Mouse (Mus musculus): ENCODE measurements around the gene Fam210b.

Fam210b gene

DNA sequence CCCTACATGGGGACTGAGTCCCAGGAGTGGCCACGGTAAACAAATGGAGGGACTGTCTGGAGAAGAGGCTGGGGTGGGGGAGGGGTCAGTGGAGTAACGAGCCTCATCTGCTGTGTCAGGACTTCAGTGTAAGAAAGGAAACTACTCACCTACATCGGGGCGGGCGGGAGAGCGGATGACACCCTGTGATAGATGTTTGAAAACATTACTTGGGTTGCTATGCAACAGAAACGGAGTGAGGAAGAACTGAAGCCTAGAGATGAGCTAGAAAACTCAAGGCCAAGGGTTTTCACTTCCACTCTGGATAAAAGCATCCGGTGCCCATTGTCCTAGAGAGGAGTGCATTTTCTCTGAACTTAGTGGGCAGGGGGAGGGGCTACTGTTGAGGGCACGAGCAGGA lies 54.5 kb downstream of the Fam210b start:
- intact Hi-C loops (cut with DNase I) = no loop called here

DNA sequence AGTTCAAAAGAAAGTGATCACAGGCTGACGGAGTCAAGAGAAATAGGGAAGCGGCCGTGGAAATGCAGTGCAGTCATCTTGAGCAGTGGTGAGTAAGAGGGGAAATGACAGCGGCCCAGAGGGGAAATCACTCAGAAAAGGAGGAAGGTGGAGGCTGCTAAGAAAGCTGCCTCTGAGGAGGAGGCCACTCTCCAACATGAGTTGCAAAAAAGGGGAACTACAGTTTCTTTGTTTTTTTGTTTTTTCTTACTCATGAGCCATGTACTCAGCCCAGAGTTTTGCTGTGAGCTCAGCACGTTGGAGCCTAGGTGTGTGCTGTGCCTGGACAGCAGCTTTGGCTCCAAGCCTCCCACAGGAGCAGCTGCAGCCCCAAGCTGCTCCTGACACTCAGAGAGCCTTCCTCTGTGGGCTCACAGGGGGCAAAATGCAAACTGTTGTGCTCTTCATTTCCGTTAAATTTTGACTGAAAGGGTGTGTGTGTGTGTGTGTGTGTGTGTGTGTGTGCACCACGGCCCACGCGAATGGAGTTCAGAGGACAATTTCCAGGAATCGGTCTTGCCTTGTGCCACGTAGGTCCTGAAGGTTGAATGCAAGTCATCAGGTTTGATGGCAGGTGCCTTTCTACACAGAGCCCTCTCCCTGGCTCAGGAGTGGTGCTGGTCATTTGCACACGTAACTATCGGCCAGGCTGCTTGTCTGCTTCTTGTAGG lies 55.9 kb downstream of the Fam210b start:
- intact Hi-C loops (cut with DNase I) = no loop called here

DNA sequence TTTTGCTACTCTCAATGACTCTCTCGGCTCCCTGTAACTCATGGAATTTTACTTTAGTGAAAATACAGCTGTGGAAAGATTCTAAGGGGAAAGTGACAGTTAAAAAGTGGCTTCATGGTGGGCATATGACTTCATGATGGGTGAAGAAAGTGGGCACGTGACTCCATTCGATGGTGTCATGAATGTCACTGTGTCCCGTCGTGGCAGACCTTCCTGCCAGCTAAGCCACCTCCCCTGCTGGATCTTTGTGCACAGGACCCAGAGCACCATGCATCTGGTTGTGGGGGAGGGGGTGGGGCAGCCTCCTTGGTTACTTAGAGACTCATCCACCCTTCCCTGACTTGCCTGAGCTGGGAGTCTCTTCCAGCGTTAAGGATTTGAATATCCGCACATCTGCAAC lies 58.9 kb downstream of the Fam210b start:
- intact Hi-C loops (cut with DNase I) = no loop called here

DNA sequence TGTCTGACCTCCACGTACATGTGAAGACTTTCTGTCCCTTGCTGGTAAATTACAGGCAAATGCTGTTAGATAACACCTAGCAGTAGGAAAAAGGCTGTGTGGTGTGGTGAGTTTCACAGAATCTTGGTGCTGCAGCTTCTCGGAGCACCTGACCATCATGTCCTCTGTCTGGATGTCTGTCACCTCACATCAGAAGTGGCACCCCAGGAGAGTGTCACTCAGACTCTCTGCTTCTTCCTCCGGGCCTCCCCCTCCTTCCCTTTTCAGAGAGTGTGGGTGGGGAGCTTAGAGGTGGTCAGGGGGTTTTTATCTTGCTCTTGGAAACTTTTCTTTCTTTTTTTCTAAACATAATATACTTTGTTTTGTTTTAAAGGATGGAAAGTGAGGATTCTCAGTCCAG lies 59.6 kb downstream of the Fam210b start:
- intact Hi-C loops (cut with DNase I) = no loop called here

Data from adrenal gland (tissue).